Mouse (Mus musculus) stomach, postnatal 0 days (tissue): ENCODE measurements around the gene Tpk1.

Experiments used
- CTCF ChIP-seq: IDR thresholded peaks from 2 replicates; pipeline ENCODE4 v1.5.1; 2016; ENCODE audit warnings: antibody characterized with exemption, low read depth, mild to moderate bottlenecking, moderate library complexity
- EP300 ChIP-seq: optimal IDR thresholded peaks from 2 replicates; pipeline ENCODE3; 2016; ENCODE audit warnings: antibody characterized with exemption

- no peak for TF ChIP-seq CTCF
- TF ChIP-seq EP300, result no peak
Observed at GRCm38 (mm10) chr6:43338804-43339203, 327.3 kb downstream of the Tpk1 start.
